Mouse (Mus musculus) midbrain, postnatal 0 days (tissue): ENCODE results near the gene Poglut1. TPM values are rescaled to one million over a fixed set of nuclear protein-coding genes. Genes with fewer than 3 reads are reported as not detected.

Source experiments
- ATAC-seq: fragments of 200-750 bp; cut with Nextera tagmentation; 2 replicates; pipeline ENCODE4 v1.8.0; 2017; ENCODE audit warnings: moderate number of reproducible peaks, mild to moderate bottlenecking, moderate TSS enrichment, moderate library complexity; ENCODE audit not compliant: low FRiP score
- DNase-seq: peaks from one replicate; pipeline ENCODE4 v3.0.0-alpha.2; 2015; ENCODE audit warnings: low spot score
- H3K27ac ChIP-seq: fragments of 300-500 bp; sonication (generic); 2 replicates; pipeline ENCODE4 v1.5.1; 2014; ENCODE audit warnings: low read depth, mild to moderate bottlenecking, low read length, mixed read lengths
- H3K27me3 ChIP-seq: fragments of 300-500 bp; sonication (generic); 2 replicates; pipeline ENCODE4 v1.6.1; 2014; ENCODE audit warnings: low read length, control low read depth, mixed read lengths; ENCODE audit not compliant: insufficient read depth
- H3K36me3 ChIP-seq: fragments of 300-500 bp; sonication (generic); 2 replicates; pipeline ENCODE4 v1.6.1; 2014; ENCODE audit warnings: low read length, control low read depth, mixed read lengths; ENCODE audit not compliant: insufficient read depth
- H3K4me1 ChIP-seq: fragments of 300-500 bp; sonication (generic); 2 replicates; pipeline ENCODE4 v1.6.1; 2014; ENCODE audit warnings: mild to moderate bottlenecking, control low read depth, antibody characterized with exemption, low read length, mixed read lengths; ENCODE audit not compliant: insufficient read depth
- H3K4me2 ChIP-seq: fragments of 300-500 bp; sonication (generic); 2 replicates; pipeline ENCODE4 v1.6.1; 2014; ENCODE audit warnings: low read depth, mild to moderate bottlenecking, low read length, mixed read lengths; ENCODE audit not compliant: poor library complexity, severe bottlenecking
- H3K4me3 ChIP-seq: fragments of 300-500 bp; sonication (generic); 2 replicates; pipeline ENCODE4 v1.5.1; 2014; ENCODE audit warnings: low read depth, mild to moderate bottlenecking, low read length, moderate library complexity
- H3K9ac ChIP-seq: fragments of 300-500 bp; sonication (generic); replicated peaks from 2 replicates; pipeline ENCODE4 v1.6.1; 2014; ENCODE audit warnings: mild to moderate bottlenecking, low read length, moderate library complexity, mixed read lengths; ENCODE audit not compliant: poor library complexity, severe bottlenecking
- H3K9me3 ChIP-seq: fragments of 300-500 bp; sonication (generic); 2 replicates; pipeline ENCODE4 v1.6.1; 2016; ENCODE audit warnings: low read length, control low read depth
- CTCF ChIP-seq: IDR thresholded peaks from 2 replicates; pipeline ENCODE4 v1.5.1; 2016; ENCODE audit warnings: antibody characterized with exemption, mild to moderate bottlenecking
- WGBS: fragments of 180-500 bp; shearing (Covaris S2); extraction: QIAGEN DNeasy Blood & Tissue Kit; methylation state at CpG from one replicate; pipeline ENCODE4 v1.1.7; 2014; 5-methylcytosine and 5-hydroxymethylcytosine counted together
- polyA plus RNA-seq: library from polyadenylated mRNA; unstranded; fragments of >200 nt; fragmentation: Nextera tagmentation; extraction: Ambion mirVana; gene quantifications from 2 replicates; pipeline ENCODE4 v1.2.1, GENCODE M21; 2015
- total RNA-seq: library from RNA; depleted of rRNA; stranded (reverse); fragments of >200 nt; gene quantifications from 2 replicates; pipeline ENCODE4 v1.2.3, GENCODE M21; 2014

Poglut1 gene
- total and polyA plus RNA-seq, 2 experiments from 2014 or later: 33.1 to 41.5 TPM

DNA sequence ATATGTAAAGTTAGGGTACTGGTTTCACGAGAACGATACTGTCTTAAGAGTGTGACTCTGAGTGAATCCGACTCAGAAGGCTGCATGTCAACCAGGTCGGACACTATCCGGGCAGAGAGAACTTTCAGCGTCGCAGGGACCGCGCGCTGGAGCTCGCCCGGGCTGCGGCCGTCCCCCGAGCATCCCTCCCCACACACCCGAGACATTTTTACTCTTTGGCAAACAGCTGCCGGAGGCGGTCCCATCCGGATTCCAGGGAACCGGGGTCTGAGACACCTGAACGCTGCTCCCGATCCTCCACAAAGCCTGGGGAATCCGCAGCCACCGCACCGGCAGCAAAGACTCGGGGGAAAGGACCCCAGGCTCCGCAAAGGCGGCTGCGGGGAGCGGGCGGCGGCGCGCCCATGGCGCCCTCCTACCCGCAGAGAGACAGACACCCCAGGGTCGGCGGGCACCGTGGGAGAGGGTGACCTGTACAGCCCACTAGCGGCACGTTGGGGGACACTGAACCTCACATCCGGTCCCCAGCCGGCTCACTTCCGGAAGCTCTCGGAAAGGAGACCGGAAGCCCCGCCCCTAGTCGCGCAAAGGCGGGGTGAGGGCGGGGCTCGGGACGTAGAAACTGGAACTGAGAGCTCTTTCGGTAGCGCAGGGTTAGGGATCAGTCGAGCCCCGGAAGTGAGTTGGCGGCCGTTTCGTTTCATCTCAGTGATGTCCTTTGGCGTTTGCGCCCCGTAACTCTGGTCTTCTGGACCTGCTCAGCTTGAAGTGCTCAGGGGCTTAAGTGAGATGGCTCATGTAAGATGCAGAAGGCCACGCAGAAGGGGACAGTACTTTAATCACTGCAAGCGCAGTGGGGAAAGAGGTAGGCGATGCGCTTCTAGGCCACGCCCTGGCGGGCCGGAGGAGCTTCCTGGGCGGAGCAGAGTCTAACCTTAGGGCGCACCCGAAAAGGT is 27.7 kb downstream of the Poglut1 start, which contains the start of gene Timmdc1:
Gene Timmdc1 (minus strand): TSS at position 535 of the 956 bp plus-strand sequence.
- ATAC-seq: peak; percentile 99

DNA sequence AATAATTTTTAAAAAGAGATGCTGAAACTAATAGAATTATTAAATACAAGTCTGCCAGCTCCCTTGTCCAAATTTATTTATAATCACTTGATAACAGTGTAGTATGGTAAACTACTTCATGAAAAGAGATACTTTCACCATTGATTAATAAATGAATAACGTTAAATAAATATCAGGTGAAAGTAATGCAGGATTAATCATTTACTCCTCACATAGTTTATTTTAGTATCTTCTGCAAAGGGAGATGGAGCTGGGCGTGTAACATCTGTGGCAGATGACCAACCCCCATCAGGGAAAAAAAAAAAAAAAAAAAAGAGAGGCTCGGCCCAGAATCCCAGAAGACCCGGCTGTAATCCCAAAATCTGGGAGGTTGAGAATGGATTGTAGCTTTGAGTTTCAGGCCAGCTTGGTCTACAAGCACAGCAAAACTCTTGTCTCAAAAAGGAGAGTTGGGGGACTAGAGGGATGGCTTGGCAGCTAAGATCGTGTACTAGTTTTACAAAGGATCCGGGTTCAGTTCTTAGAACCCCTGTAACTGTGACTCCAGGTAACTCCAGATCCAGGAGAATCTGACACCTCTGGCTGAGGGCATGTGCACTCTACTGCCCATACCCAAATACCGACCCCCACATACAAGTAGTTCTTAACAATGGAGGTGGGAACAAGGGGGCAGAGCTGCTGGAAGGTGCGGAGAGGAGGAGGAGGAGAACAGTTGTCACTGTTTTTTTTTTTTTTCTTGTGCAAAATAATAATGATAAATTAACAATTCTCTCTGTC is 28.7 kb downstream of the Poglut1 start:
- no peak for TF ChIP-seq CTCF
- peaks cover 18% of the 10 kb centered on the region for H3K36me3 ChIP-seq
- ATAC-seq (no peak), DNase-seq (no peak)
- H3K9me3 ChIP-seq: no peaks in the 10 kb centered on the region
- H3K27ac ChIP-seq: no peak overlapping the region
- WGBS: 29% methylated on average over 8 of the region's 8 CpGs
- H3K9ac ChIP-seq: peak overlapping the region; percentile 89; the same call in 1 of the 2 replicates
- no peaks in the 10 kb centered on the region for H3K27me3 ChIP-seq
- H3K4me3 ChIP-seq: peak overlapping the region; percentile 79
- no peaks in the 10 kb centered on the region for H3K4me1 ChIP-seq
- peak overlapping the region; percentile 78 for H3K4me2 ChIP-seq

More for the DNA sequence above, 27.7 kb downstream of the Poglut1 start, which contains the start of gene Timmdc1:
- H3K36me3 ChIP-seq: peaks cover 28% of the 10 kb centered on the region
- no peaks in the 10 kb centered on the region for H3K9me3 ChIP-seq
- peak within 1 kb of the TSS; percentile 78 for H3K4me2 ChIP-seq
- peak within 1 kb of the TSS; percentile 91 for H3K27ac ChIP-seq
- peak within 1 kb of the TSS; percentile 89 for H3K9ac ChIP-seq
- H3K27me3 ChIP-seq: no peaks in the 10 kb centered on the region
- TF ChIP-seq CTCF: peak; percentile 45
- WGBS: under 1% methylated on average over 70 of the region's 73 CpGs
- H3K4me1 ChIP-seq: no peaks in the 10 kb centered on the region
- H3K4me3 ChIP-seq: peak within 1 kb of the TSS; percentile 79
- DNase-seq: peak; percentile 97

DNA sequence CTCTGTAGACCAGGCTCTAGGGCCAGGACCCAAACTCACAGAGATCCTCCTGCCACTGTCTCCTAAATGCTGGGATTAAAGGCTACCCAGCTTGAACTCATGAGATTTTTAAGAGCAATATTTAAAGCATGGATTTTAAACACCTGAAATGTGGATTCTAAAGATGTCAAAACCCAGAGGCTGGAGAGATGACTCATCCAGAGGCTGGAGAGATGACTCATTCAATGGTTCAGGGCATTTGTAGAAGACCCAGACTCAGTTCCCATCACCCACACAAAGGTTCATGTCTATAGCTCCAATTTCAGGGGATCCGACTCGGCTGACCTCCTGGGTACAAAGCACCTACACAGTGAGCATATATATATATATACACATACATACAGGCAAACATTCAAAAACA is 30.9 kb downstream of the Poglut1 start:
- H3K27me3 ChIP-seq: no peaks in the 10 kb centered on the region
- 96% methylated on average over 2 of the region's 2 CpGs for WGBS
- H3K4me1 ChIP-seq: no peaks in the 10 kb centered on the region
- peaks cover 16% of the 10 kb centered on the region for H3K36me3 ChIP-seq
- ATAC-seq: no peak
- no peak overlapping the region for H3K4me2 ChIP-seq
- no peak overlapping the region for H3K9ac ChIP-seq
- no peak for TF ChIP-seq CTCF
- H3K27ac ChIP-seq: no peak overlapping the region
- no peak overlapping the region for H3K4me3 ChIP-seq
- no peak for DNase-seq
- H3K9me3 ChIP-seq: no peaks in the 10 kb centered on the region

DNA sequence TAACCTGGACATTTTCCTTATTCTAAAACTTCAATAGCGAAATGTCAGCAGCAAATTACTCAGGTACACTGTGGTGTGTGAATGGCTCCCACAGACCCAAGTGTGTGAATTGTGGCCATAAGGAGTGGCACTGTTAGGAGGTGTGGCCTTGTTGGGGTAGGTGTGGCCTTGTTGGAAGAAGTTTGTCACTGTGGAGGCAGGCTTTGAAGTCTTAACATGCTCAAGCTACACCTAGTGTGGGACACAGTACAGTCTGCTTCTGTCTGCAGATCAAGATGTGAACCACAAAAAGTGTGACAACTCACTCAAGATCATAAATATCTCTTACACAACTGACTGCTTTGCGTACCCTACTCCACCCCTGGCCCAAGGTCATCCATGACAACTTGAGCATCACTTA is 39.2 kb downstream of the Poglut1 start:
- no peak for TF ChIP-seq CTCF
- H3K4me3 ChIP-seq: no peak overlapping the region
- no peak for ATAC-seq
- no peaks in the 10 kb centered on the region for H3K4me1 ChIP-seq
- H3K4me2 ChIP-seq: no peak overlapping the region
- H3K27me3 ChIP-seq: no peaks in the 10 kb centered on the region
- H3K27ac ChIP-seq: no peak overlapping the region
- peaks cover 37% of the 10 kb centered on the region for H3K36me3 ChIP-seq
- 95% methylated on average over 2 of the region's 2 CpGs for WGBS
- H3K9ac ChIP-seq: no peak overlapping the region
- H3K9me3 ChIP-seq: no peaks in the 10 kb centered on the region
- no peak for DNase-seq

DNA sequence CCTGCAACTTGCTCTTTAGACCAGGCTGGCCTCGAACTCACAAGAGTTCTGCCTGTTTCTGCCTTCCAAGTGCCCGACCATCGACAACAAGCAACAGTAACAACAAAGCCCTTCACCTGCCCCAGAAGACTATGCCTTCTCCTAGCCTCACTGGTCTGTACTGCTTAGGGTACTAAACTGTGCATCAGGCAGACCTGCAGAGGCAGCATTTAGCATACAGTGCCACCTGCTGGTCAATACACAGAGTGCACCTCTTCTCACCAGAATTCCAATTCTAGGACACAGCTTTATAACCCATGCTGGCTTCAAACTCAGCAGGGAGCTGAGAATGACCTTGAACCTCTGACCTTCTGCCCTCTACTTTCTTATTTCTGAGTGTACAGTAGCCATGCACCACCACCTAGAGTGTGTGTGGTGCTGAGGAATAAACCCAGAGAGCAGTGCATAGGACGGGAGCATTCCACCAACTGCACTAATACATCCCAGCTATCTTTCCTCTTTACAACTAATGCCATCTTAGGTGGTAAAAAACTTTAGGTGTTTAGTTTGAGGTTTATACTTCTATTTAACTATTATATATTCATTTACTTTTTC is 43.9 kb downstream of the Poglut1 start:
- Histone ChIP-seq H3K27ac (no peak overlapping the region), H3K36me3 (peaks cover 41% of the 10 kb centered on the region), H3K9me3 (no peaks in the 10 kb centered on the region), H3K4me2 (no peak overlapping the region), H3K9ac (no peak overlapping the region), H3K4me3 (no peak overlapping the region), H3K27me3 (no peaks in the 10 kb centered on the region), H3K4me1 (no peaks in the 10 kb centered on the region)
- peak; percentile 88 for DNase-seq
- ATAC-seq: peak; percentile 84
- WGBS: 78% methylated on average over 4 of the region's 4 CpGs
- TF ChIP-seq CTCF: peak; percentile 99
